Mouse (Mus musculus) forebrain, embryonic 16.5 days (tissue): ENCODE results near the gene Kmt5a. TPM values are rescaled to one million over a fixed set of nuclear protein-coding genes. Genes with fewer than 3 reads are reported as not detected.

Experiments used
- ATAC-seq: fragments of 200-750 bp; cut with Nextera tagmentation; 2 replicates; pipeline ENCODE4 v1.8.0; 2017; ENCODE audit warnings: mild to moderate bottlenecking, moderate library complexity
- H3K27ac ChIP-seq: fragments of 300-500 bp; sonication (generic); 2 replicates; pipeline ENCODE4 v1.5.1; 2014; ENCODE audit warnings: low read length, control low read depth
- H3K27me3 ChIP-seq: fragments of 300-500 bp; sonication (generic); replicated peaks from 2 replicates; pipeline ENCODE4 v1.6.1; 2014; ENCODE audit warnings: low read length; ENCODE audit not compliant: control insufficient read depth, insufficient read depth
- H3K36me3 ChIP-seq: fragments of 300-500 bp; sonication (generic); 2 replicates; pipeline ENCODE4 v1.6.1; 2014; ENCODE audit not compliant: control insufficient read depth, insufficient read depth
- H3K4me1 ChIP-seq: fragments of 300-500 bp; sonication (generic); replicated peaks from 2 replicates; pipeline ENCODE4 v1.6.1; 2014; ENCODE audit warnings: low read length; ENCODE audit not compliant: control insufficient read depth, insufficient read depth
- H3K4me2 ChIP-seq: fragments of 300-500 bp; sonication (generic); 2 replicates; pipeline ENCODE4 v1.6.1; 2014; ENCODE audit warnings: mild to moderate bottlenecking, low read length, control low read depth
- H3K4me3 ChIP-seq: fragments of 300-500 bp; sonication (generic); replicated peaks from 2 replicates; pipeline ENCODE4 v1.5.1; 2014; ENCODE audit warnings: mild to moderate bottlenecking, low read length, control low read depth
- H3K9ac ChIP-seq: fragments of 300-500 bp; sonication (generic); replicated peaks from 2 replicates; pipeline ENCODE4 v1.6.1; 2014; ENCODE audit warnings: low read depth, low read length, control low read depth
- H3K9me3 ChIP-seq: fragments of 300-500 bp; sonication (generic); 2 replicates; pipeline ENCODE4 v1.6.1; 2016; ENCODE audit warnings: low read length; ENCODE audit not compliant: control insufficient read depth
- WGBS: fragments of 180-500 bp; shearing (Covaris S2); extraction: QIAGEN DNeasy Blood & Tissue Kit; methylation state at CpG from one replicate; pipeline ENCODE4 v1.1.7; 2014; 5-methylcytosine and 5-hydroxymethylcytosine counted together
- polyA plus RNA-seq: library from polyadenylated mRNA; unstranded; fragments of >200 nt; fragmentation: Nextera tagmentation; extraction: Ambion mirVana; gene quantifications from 2 replicates; pipeline ENCODE4 v1.2.1, GENCODE M21; 2015

The Kmt5a gene
- polyA plus RNA-seq, 1 experiment from 2014 or later, result 21.5 TPM

DNA sequence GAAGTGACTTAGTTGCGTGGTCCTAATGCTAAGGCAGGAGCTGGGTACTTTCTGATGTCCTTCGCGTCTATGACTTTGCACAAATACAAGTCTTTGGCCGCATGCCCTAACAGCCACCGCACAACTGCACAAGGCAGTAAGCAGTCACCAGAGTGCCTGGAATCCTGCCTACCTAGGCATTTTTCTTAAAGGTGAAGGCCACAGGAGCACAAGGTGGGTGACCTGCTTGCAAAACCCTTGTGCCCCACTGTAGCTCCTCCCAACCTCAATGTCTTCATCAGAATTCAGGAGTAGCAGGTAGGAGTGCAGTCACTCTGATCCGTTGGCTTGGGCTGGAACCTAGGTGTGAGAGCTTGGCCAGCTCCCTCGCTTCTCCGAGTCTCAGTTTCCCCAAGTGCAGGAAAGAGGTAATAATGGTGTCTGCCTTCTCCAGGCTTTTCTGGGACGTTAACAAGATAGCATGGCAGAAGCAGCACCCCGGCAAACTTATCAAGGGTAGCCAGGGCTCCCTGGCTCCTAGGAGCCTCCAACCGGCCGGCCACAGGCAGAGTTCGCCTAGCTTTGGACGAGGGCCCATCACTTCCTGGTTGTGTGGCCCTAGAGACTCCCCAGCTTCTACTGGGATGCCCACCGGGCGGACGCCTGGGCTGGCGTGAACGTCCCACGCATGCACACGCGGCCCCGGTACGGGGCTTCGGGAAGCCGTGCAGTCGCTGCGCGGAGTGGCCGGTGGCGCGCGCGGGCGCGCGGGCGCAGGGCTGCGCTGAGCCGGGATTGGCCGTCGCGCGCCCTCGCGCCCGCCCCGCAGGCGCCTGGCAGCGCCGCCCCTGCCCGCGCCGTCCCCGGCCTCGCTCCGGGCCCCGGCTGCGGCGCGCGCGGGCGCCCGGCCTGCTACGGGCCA is 5.2 kb downstream of the Kmt5a start:
- Histone ChIP-seq H3K9me3 (no peaks in the 10 kb centered on the region), H3K27ac (peak overlapping the region; percentile 66), H3K36me3 (peaks cover 11% of the 10 kb centered on the region), H3K4me3 (peak overlapping the region; percentile 72), H3K27me3 (no peaks in the 10 kb centered on the region), H3K9ac (peak overlapping the region; percentile 85), H3K4me2 (peak overlapping the region; percentile 90), H3K4me1 (peaks cover 26% of the 10 kb centered on the region)
- WGBS, result 5% methylated on average over 54 of the region's 66 CpGs
- peak; percentile 94 for ATAC-seq

DNA sequence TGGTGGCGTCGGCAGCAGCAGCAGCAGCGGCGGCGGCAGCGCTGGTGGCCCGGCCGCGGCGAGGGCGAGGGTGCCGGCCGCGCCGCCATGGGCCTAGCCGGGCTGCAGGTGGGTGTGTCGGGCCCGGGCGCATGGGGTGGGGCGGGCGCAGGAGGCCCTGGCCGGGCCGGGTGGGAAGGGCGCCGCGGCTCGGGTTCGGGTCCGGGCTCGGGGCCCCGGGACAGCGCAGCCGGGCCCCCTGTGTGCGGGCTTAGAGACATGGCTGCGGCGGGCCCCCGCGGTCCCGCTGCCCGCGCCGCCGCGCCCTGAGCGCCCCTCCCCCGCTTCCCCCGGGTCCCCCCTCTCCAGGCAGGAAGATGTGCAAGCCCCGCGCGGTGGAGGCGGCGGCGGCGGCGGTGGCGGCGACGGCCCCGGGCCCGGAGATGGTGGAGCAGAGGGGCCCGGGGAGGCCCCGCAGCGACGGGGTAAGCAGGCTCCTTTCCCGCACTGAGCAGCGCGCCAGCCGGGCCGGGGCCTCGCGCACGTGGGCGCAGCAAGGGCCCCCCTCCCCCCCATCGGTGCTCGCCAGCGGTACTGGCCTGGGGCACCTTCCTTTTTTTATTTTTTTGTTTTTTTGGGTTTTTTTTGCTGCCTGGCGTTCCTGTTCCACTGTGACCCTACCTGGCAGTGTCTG is 6.0 kb downstream of the Kmt5a start:
- Histone ChIP-seq H3K4me2 (peak overlapping the region; percentile 92), H3K4me3 (peak overlapping the region; percentile 72), H3K27ac (peak overlapping the region; percentile 66), H3K9me3 (no peaks in the 10 kb centered on the region), H3K4me1 (peaks cover 20% of the 10 kb centered on the region), H3K9ac (peak overlapping the region; percentile 85), H3K27me3 (no peaks in the 10 kb centered on the region), H3K36me3 (peaks cover 13% of the 10 kb centered on the region)
- ATAC-seq, result peak; percentile 67
- WGBS, result 0% methylated on average over 33 of the region's 77 CpGs

DNA sequence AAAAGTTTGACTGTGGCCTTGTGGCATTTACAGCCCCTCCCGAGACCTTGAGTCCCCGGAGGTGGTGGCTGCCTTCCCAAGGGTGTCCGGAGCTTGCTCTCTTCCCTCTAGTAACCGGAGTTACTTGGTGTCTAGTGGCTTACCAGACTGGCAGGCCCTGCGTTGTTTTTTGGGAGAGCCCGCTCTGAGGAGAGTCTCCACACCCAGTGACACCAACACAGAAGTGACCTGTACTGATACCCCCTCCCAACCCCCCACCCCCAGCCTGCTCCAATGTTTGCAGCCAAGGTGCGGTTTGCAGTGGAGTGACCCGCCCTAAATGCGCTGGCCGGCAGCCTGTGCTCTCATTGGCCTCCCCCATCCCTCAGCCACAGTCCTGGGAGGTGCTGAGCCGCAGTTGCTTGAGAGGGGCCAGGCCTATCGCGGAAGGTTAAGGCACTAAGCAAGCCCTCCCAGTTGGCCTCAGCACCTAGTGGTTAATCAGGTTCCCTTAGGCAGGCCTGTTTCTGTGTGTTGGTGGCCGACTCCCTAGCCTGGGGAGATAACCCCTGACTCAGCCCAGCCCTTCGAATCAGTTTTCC is 6.7 kb downstream of the Kmt5a start:
- peak overlapping the region; percentile 72 for H3K4me3 ChIP-seq
- WGBS, result 5% methylated on average over 15 of the region's 15 CpGs
- peaks cover 20% of the 10 kb centered on the region for H3K4me1 ChIP-seq
- peak overlapping the region; percentile 92 for H3K4me2 ChIP-seq
- no peaks in the 10 kb centered on the region for H3K9me3 ChIP-seq
- H3K27me3 ChIP-seq, result no peaks in the 10 kb centered on the region
- peaks cover 13% of the 10 kb centered on the region for H3K36me3 ChIP-seq
- ATAC-seq, result no peak
- peak overlapping the region; percentile 17; the same call in 1 of the 2 replicates for H3K27ac ChIP-seq
- H3K9ac ChIP-seq, result peak overlapping the region; percentile 85

DNA sequence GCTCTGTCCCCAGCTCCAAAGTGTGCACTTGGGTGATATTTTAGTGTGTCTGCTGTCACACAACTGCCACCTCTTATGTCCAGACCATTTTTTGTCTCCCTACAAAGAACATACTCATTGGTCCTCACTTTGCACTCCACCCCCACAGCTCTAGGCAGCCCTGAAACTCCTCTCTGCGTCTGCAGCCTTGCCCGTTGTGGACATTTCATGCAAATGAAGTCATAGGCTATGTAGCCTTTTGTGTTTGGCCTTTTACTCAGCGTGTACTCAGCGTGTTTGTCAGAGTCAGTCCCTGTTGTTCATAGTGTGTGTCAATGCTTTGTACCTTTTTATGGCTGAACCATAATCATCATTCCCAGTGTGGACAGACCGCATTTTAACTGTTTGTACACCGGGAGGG is 9.8 kb downstream of the Kmt5a start:
- whole genome bisulfite sequencing, result 68% methylated on average over 6 of the region's 6 CpGs
- peaks cover 27% of the 10 kb centered on the region for H3K4me1 ChIP-seq
- H3K4me2 ChIP-seq, result no peak overlapping the region
- H3K9ac ChIP-seq, result no peak overlapping the region
- no peaks in the 10 kb centered on the region for H3K9me3 ChIP-seq
- peaks cover 20% of the 10 kb centered on the region for H3K36me3 ChIP-seq
- no peak for ATAC-seq
- no peak overlapping the region for H3K4me3 ChIP-seq
- H3K27me3 ChIP-seq, result no peaks in the 10 kb centered on the region
- no peak overlapping the region for H3K27ac ChIP-seq

- WGBS, result 82% methylated on average over 7 of the region's 7 CpGs
- Histone ChIP-seq H3K4me1 (peaks cover 21% of the 10 kb centered on the region), H3K36me3 (peaks cover 24% of the 10 kb centered on the region), H3K4me2 (no peak overlapping the region), H3K9me3 (no peaks in the 10 kb centered on the region), H3K27me3 (no peaks in the 10 kb centered on the region), H3K4me3 (no peak overlapping the region), H3K9ac (no peak overlapping the region), H3K27ac (no peak overlapping the region)
- no peak for ATAC-seq
Measured at GRCm38 (mm10) chr5:124450051-124450450, 10.3 kb downstream of the Kmt5a start.

- ATAC-seq, result no peak
- 88% methylated on average over 16 of the region's 16 CpGs for WGBS
- Histone ChIP-seq H3K4me1 (peaks cover 21% of the 10 kb centered on the region), H3K27me3 (no peaks in the 10 kb centered on the region), H3K4me2 (no peak overlapping the region), H3K9ac (no peak overlapping the region), H3K36me3 (peaks cover 28% of the 10 kb centered on the region), H3K9me3 (no peaks in the 10 kb centered on the region), H3K4me3 (no peak overlapping the region), H3K27ac (no peak overlapping the region)
Measured at GRCm38 (mm10) chr5:124450641-124451340, 11.1 kb downstream of the Kmt5a start.

- H3K4me2 ChIP-seq, result no peak overlapping the region
- peaks cover 11% of the 10 kb centered on the region for H3K4me1 ChIP-seq
- no peak overlapping the region for H3K4me3 ChIP-seq
- peak; percentile 8; the same call in 1 of the 2 replicates for ATAC-seq
- H3K27me3 ChIP-seq, result no peaks in the 10 kb centered on the region
- WGBS, result 75% methylated on average over 15 of the region's 15 CpGs
- no peaks in the 10 kb centered on the region for H3K9me3 ChIP-seq
- H3K36me3 ChIP-seq, result peaks cover 38% of the 10 kb centered on the region
- peak overlapping the region; percentile 83 for H3K27ac ChIP-seq
- 0 out of 2 replicates have a peak overlapping the region, but pooled peaks have one; percentile 11 for H3K9ac ChIP-seq
Measured at GRCm38 (mm10) chr5:124452494-124453228, 12.9 kb downstream of the Kmt5a start.

GRCm38 (mm10) chr5:124453339-124454081 is 13.8 kb downstream of the Kmt5a start:
- WGBS, result 77% methylated on average over 13 of the region's 13 CpGs
- Histone ChIP-seq H3K4me1 (peaks cover 11% of the 10 kb centered on the region), H3K36me3 (peaks cover 39% of the 10 kb centered on the region)

More at GRCm38 (mm10) chr5:124453339-124454081, 13.8 kb downstream of the Kmt5a start:
- Histone ChIP-seq H3K27me3 (no peaks in the 10 kb centered on the region), H3K9me3 (no peaks in the 10 kb centered on the region), H3K9ac (no peak overlapping the region), H3K4me3 (no peak overlapping the region), H3K27ac (peak overlapping the region; percentile 83), H3K4me2 (no peak overlapping the region)
- ATAC-seq, result peak; percentile 74
